Mouse (Mus musculus): ENCODE measurements around the gene Tuba3b.

- no peak for TF ChIP-seq CTCF (IDR thresholded peaks at IDR 0.05; ENCODE audit: low read depth)
- TF ChIP-seq EP300 (IDR thresholded peaks at IDR 0.05; ENCODE audit: low read depth): no peak
Observed at GRCm38 (mm10) chr6:145614219-145614618, 1.3 kb upstream of the Tuba3b start, which contains the start of gene Lmntd1.
